Mouse (Mus musculus): Measurements from ENCODE around the gene Ppfia2. TPM values are rescaled to one million over a fixed set of nuclear protein-coding genes. Genes with fewer than 3 reads are reported as not detected.

Ppfia2 gene
- polyA plus RNA-seq, 1 experiment from 2014 or later: 0.59 TPM

GRCm38 (mm10) chr10:106609177-106609981, 139.2 kb downstream of the Ppfia2 start:
- H3K27ac ChIP-seq: no peak overlapping the region
- no peak overlapping the region for H3K9ac ChIP-seq
- no peak for ATAC-seq (ENCODE audit: low FRiP score, low read depth)
- no peak overlapping the region for H3K4me3 ChIP-seq
- WGBS: 30% methylated on average over 7 of the region's 7 CpGs
- peaks cover 5% of the 10 kb centered on the region; the same call in 1 of the 2 replicates for H3K4me1 ChIP-seq
- no peaks in the 10 kb centered on the region for H3K27me3 ChIP-seq
- H3K9me3 ChIP-seq: no peaks in the 10 kb centered on the region
- H3K4me2 ChIP-seq (replicated peaks): peak overlapping the region; percentile 36
- no peaks in the 10 kb centered on the region for H3K36me3 ChIP-seq

- Histone ChIP-seq H3K9me3 (no peaks in the 10 kb centered on the region), H3K4me1 (peaks cover 5% of the 10 kb centered on the region; the same call in 1 of the 2 replicates), H3K4me3 (no peak overlapping the region), H3K36me3 (no peaks in the 10 kb centered on the region), H3K27me3 (no peaks in the 10 kb centered on the region), H3K9ac (no peak overlapping the region), H3K27ac (no peak overlapping the region), H3K4me2 (replicated peaks) (no peak overlapping the region)
- 68% methylated on average over 3 of the region's 3 CpGs for WGBS
- ATAC-seq (ENCODE audit: low FRiP score, low read depth): no peak
Observed at GRCm38 (mm10) chr10:106610222-106610621, 140.1 kb downstream of the Ppfia2 start.

- 57% methylated on average over 1 of the region's 1 CpGs for WGBS
- H3K36me3 ChIP-seq: no peaks in the 10 kb centered on the region
- no peak overlapping the region for H3K4me3 ChIP-seq
- ATAC-seq (ENCODE audit: low FRiP score, low read depth): no peak
- no peak overlapping the region for H3K27ac ChIP-seq
- no peaks in the 10 kb centered on the region for H3K4me1 ChIP-seq
- H3K4me2 ChIP-seq (replicated peaks): no peak overlapping the region
- no peaks in the 10 kb centered on the region for H3K9me3 ChIP-seq
- no peak overlapping the region for H3K9ac ChIP-seq
- H3K27me3 ChIP-seq: no peaks in the 10 kb centered on the region
Observed at GRCm38 (mm10) chr10:106618194-106618593, 148.1 kb downstream of the Ppfia2 start.

GRCm38 (mm10) chr10:106620952-106621351, 150.8 kb downstream of the Ppfia2 start:
- Histone ChIP-seq H3K9me3 (no peaks in the 10 kb centered on the region), H3K9ac (no peak overlapping the region), H3K36me3 (no peaks in the 10 kb centered on the region), H3K4me3 (no peak overlapping the region), H3K4me2 (replicated peaks) (no peak overlapping the region), H3K4me1 (no peaks in the 10 kb centered on the region), H3K27ac (no peak overlapping the region), H3K27me3 (no peaks in the 10 kb centered on the region)
- WGBS: 86% methylated on average over 1 of the region's 1 CpGs
- ATAC-seq (ENCODE audit: low FRiP score, low read depth): no peak

GRCm38 (mm10) chr10:106623342-106623741, 153.2 kb downstream of the Ppfia2 start:
- no peak for ATAC-seq (ENCODE audit: low FRiP score, low read depth)
- no peaks in the 10 kb centered on the region for H3K9me3 ChIP-seq
- H3K27ac ChIP-seq: no peak overlapping the region
- WGBS: 78% methylated on average over 10 of the region's 10 CpGs
- no peak overlapping the region for H3K4me3 ChIP-seq
- H3K9ac ChIP-seq: no peak overlapping the region
- no peaks in the 10 kb centered on the region for H3K4me1 ChIP-seq
- H3K4me2 ChIP-seq (replicated peaks): no peak overlapping the region
- no peaks in the 10 kb centered on the region for H3K36me3 ChIP-seq
- H3K27me3 ChIP-seq: no peaks in the 10 kb centered on the region

- Histone ChIP-seq H3K36me3 (no peaks in the 10 kb centered on the region), H3K4me1 (0 out of 2 replicates have a peak, but pooled peaks cover 6% of the 10 kb centered on the region), H3K9ac (no peak overlapping the region), H3K27ac (no peak overlapping the region), H3K27me3 (no peaks in the 10 kb centered on the region), H3K4me3 (peak overlapping the region; percentile 29), H3K4me2 (replicated peaks) (peak overlapping the region; percentile 57), H3K9me3 (no peaks in the 10 kb centered on the region)
- peak; percentile 57; the same call in 1 of the 2 replicates for ATAC-seq (ENCODE audit: low FRiP score, low read depth)
- 28% methylated on average over 18 of the region's 18 CpGs for WGBS
Observed at GRCm38 (mm10) chr10:106632171-106632935, 162.2 kb downstream of the Ppfia2 start.

- Histone ChIP-seq H3K27me3 (no peaks in the 10 kb centered on the region), H3K4me2 (replicated peaks) (no peak overlapping the region), H3K9me3 (no peaks in the 10 kb centered on the region), H3K4me1 (0 out of 2 replicates have a peak, but pooled peaks cover 6% of the 10 kb centered on the region), H3K36me3 (no peaks in the 10 kb centered on the region), H3K27ac (no peak overlapping the region), H3K4me3 (no peak overlapping the region), H3K9ac (no peak overlapping the region)
- no peak for ATAC-seq (ENCODE audit: low FRiP score, low read depth)
- 75% methylated on average over 7 of the region's 7 CpGs for WGBS
Observed at GRCm38 (mm10) chr10:106633898-106634297, 163.8 kb downstream of the Ppfia2 start.

GRCm38 (mm10) chr10:106652276-106652675, 182.1 kb downstream of the Ppfia2 start:
- Histone ChIP-seq H3K4me2 (replicated peaks) (no peak overlapping the region), H3K4me3 (no peak overlapping the region), H3K27me3 (no peaks in the 10 kb centered on the region), H3K9me3 (no peaks in the 10 kb centered on the region), H3K9ac (no peak overlapping the region), H3K36me3 (no peaks in the 10 kb centered on the region), H3K4me1 (no peaks in the 10 kb centered on the region), H3K27ac (no peak overlapping the region)
- WGBS: 91% methylated on average over 4 of the region's 4 CpGs
- no peak for ATAC-seq (ENCODE audit: low FRiP score, low read depth)

- no peak overlapping the region for H3K4me3 ChIP-seq
- H3K9me3 ChIP-seq: no peaks in the 10 kb centered on the region
- ATAC-seq (ENCODE audit: low FRiP score, low read depth): no peak
- H3K4me1 ChIP-seq: no peaks in the 10 kb centered on the region
- H3K4me2 ChIP-seq (replicated peaks): no peak overlapping the region
- no peak overlapping the region for H3K27ac ChIP-seq
- H3K36me3 ChIP-seq: no peaks in the 10 kb centered on the region
- no peaks in the 10 kb centered on the region for H3K27me3 ChIP-seq
- H3K9ac ChIP-seq: no peak overlapping the region
- WGBS: 81% methylated on average over 3 of the region's 3 CpGs
Observed at GRCm38 (mm10) chr10:106665221-106665620, 195.1 kb downstream of the Ppfia2 start.

- H3K27me3 ChIP-seq: no peaks in the 10 kb centered on the region
- H3K4me2 ChIP-seq (replicated peaks): no peak overlapping the region
- 80% methylated on average over 3 of the region's 3 CpGs for WGBS
- H3K27ac ChIP-seq: no peak overlapping the region
- H3K9ac ChIP-seq: no peak overlapping the region
- H3K36me3 ChIP-seq: no peaks in the 10 kb centered on the region
- no peaks in the 10 kb centered on the region for H3K9me3 ChIP-seq
- no peak for ATAC-seq (ENCODE audit: low FRiP score, low read depth)
- no peak overlapping the region for H3K4me3 ChIP-seq
- no peaks in the 10 kb centered on the region for H3K4me1 ChIP-seq
Observed at GRCm38 (mm10) chr10:106670170-106670569, 200.0 kb downstream of the Ppfia2 start.

GRCm38 (mm10) chr10:106681395-106681794, 211.3 kb downstream of the Ppfia2 start:
- WGBS: 84% methylated on average over 5 of the region's 5 CpGs

GRCm38 (mm10) chr10:106685519-106685918, 215.4 kb downstream of the Ppfia2 start:
- Histone ChIP-seq H3K4me3 (no peak overlapping the region), H3K4me2 (replicated peaks) (no peak overlapping the region), H3K27me3 (no peaks in the 10 kb centered on the region), H3K27ac (no peak overlapping the region), H3K36me3 (no peaks in the 10 kb centered on the region), H3K9ac (no peak overlapping the region), H3K4me1 (no peaks in the 10 kb centered on the region), H3K9me3 (no peaks in the 10 kb centered on the region)
- 80% methylated on average over 3 of the region's 3 CpGs for WGBS
- no peak for ATAC-seq (ENCODE audit: low FRiP score, low read depth)

More at GRCm38 (mm10) chr10:106681395-106681794, 211.3 kb downstream of the Ppfia2 start:
- Histone ChIP-seq H3K27me3 (no peaks in the 10 kb centered on the region), H3K4me3 (no peak overlapping the region), H3K9ac (no peak overlapping the region), H3K9me3 (no peaks in the 10 kb centered on the region), H3K36me3 (no peaks in the 10 kb centered on the region), H3K4me1 (no peaks in the 10 kb centered on the region), H3K27ac (no peak overlapping the region), H3K4me2 (replicated peaks) (no peak overlapping the region)
- no peak for ATAC-seq (ENCODE audit: low FRiP score, low read depth)

All from limb, embryonic 13.5 days (tissue).